Mouse (Mus musculus) neural tube, embryonic 15.5 days (tissue): Measurements from ENCODE around the gene Gm4847. TPM values are rescaled to one million over a fixed set of nuclear protein-coding genes. Genes with fewer than 3 reads are reported as not detected.

ENCODE experiments used
- ATAC-seq: fragments of 200-750 bp; cut with Nextera tagmentation; 2 replicates; pipeline ENCODE4 v1.8.0; 2017; ENCODE audit warnings: mild to moderate bottlenecking, moderate TSS enrichment, moderate library complexity; ENCODE audit not compliant: low FRiP score
- H3K27ac ChIP-seq: fragments of 300-500 bp; sonication (generic); replicated peaks from 2 replicates; pipeline ENCODE4 v1.5.1; 2015; ENCODE audit warnings: mild to moderate bottlenecking, inconsistent platforms
- H3K27me3 ChIP-seq: fragments of 300-500 bp; sonication (generic); replicated peaks from 2 replicates; pipeline ENCODE4 v1.6.1; 2015; ENCODE audit warnings: inconsistent platforms
- H3K36me3 ChIP-seq: fragments of 300-500 bp; sonication (generic); 2 replicates; pipeline ENCODE4 v1.6.1; 2015; ENCODE audit warnings: inconsistent platforms
- H3K4me1 ChIP-seq: fragments of 300-500 bp; sonication (generic); 2 replicates; pipeline ENCODE4 v1.6.1; 2015; ENCODE audit warnings: inconsistent platforms
- H3K4me2 ChIP-seq: fragments of 300-500 bp; sonication (generic); 2 replicates; pipeline ENCODE4 v1.6.1; 2015; ENCODE audit warnings: inconsistent platforms, mild to moderate bottlenecking, moderate library complexity
- H3K4me3 ChIP-seq: fragments of 300-500 bp; sonication (generic); replicated peaks from 2 replicates; pipeline ENCODE4 v1.5.1; 2015; ENCODE audit warnings: mild to moderate bottlenecking, inconsistent platforms
- H3K9ac ChIP-seq: fragments of 300-500 bp; sonication (generic); replicated peaks from 2 replicates; pipeline ENCODE4 v1.6.1; 2015; ENCODE audit warnings: mild to moderate bottlenecking, inconsistent platforms
- H3K9me3 ChIP-seq: fragments of 300-500 bp; sonication (generic); replicated peaks from 2 replicates; pipeline ENCODE4 v1.6.1; 2016; ENCODE audit warnings: inconsistent platforms
- WGBS: fragments of 180-500 bp; shearing (Covaris S2); methylation state at CpG from one replicate; pipeline ENCODE4 v1.1.7; 2015; ENCODE audit warnings: mixed read lengths; 5-methylcytosine and 5-hydroxymethylcytosine counted together
- microRNA-seq: library from miRNA; unstranded; fragments of <30 nt; microRNA quantifications from one replicate; pipeline ENCODE4, GENCODE M21; 2017
- polyA plus RNA-seq: library from polyadenylated mRNA; unstranded; fragments of >200 nt; fragmentation: Nextera tagmentation; extraction: Ambion mirVana; gene quantifications from 2 replicates; pipeline ENCODE4 v1.2.1, GENCODE M21; 2015

The Gm4847 gene
- not detected in 2 replicates for polyA plus RNA-seq

DNA sequence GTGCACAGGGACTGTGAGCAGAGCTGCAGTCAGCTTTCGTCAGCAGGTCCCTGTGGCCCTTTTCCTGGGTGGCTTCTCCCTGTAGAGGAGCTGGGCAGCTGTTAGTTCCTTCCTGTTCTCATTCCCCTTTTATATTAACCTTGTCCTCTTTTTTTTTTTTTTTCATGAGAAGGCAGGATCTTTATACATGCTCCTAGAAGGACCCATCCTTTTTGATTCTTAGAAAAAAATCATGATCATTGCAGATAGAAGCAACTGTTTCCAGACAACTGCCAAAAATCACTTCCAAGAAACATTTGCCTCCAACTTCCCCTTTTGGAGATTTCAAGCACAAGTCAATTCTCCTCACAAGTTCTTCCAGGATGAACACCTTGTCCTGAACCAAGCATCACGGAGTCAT lies at the start of gene Gm4847:
Gene Gm4847, minus strand, starts transcription at position 101 of the 400 bp plus-strand sequence.
- Histone ChIP-seq H3K36me3 (no peaks in the 10 kb centered on the region), H3K9me3 (no peaks in the 10 kb centered on the region), H3K9ac (no peak within 1 kb of the TSS), H3K4me2 (no peak within 1 kb of the TSS), H3K4me1 (no peaks in the 10 kb centered on the region), H3K27me3 (no peaks in the 10 kb centered on the region), H3K4me3 (no peak within 1 kb of the TSS), H3K27ac (no peak within 1 kb of the TSS)
- ATAC-seq: no peak
- WGBS: 97% methylated on average over 2 of the region's 2 CpGs

DNA sequence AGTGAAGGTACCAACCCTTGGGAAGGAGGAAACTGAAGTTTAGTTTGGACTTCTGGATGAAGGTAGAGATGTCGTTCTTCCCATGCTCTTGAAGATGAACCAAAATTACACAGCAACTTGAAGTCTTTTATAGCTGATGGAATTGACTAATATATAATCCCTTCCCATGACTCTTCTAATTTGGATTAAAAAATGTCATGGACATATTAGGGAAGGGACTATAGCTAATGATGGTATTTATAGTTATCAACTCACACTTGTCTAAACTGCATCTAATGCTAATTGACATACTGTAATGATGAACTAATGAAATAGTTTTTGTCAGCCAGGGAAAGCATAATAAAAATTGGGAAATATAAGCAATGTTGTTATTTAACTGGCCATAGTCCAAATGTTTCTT lies 34.3 kb upstream of the Gm4847 start, which contains the start of gene Fmo9:
Gene Fmo9, minus strand, starts transcription at position 101 of the 400 bp plus-strand sequence.
- no peaks in the 10 kb centered on the region for H3K9me3 ChIP-seq
- no peak within 1 kb of the TSS for H3K4me3 ChIP-seq
- no peak for ATAC-seq
- H3K4me2 ChIP-seq: no peak within 1 kb of the TSS
- H3K27ac ChIP-seq: no peak within 1 kb of the TSS
- no peaks in the 10 kb centered on the region for H3K36me3 ChIP-seq
- no peak within 1 kb of the TSS for H3K9ac ChIP-seq
- H3K27me3 ChIP-seq: no peaks in the 10 kb centered on the region
- WGBS: 90% methylated on average over 1 of the region's 1 CpGs
- H3K4me1 ChIP-seq: no peaks in the 10 kb centered on the region

DNA sequence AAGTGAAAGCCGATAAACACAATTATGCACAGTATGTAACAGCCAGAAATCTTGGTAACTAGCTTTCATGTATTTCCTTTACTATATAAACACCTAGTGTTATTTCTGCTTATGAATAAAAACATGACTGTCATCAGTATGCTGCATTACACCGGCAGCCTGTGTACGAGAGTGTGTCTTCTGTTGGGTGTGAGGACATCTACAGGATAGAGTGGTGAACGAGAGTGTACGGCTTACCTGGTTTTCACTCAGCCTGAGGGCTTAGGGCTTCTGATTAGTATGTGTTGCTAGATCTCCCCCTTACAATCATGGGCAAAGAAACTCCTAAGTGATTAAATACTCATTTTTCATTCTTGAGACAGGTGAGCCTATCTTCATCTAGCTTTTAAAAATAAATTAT lies 21.8 kb upstream of the Gm4847 start:
- ATAC-seq: no peak

DNA sequence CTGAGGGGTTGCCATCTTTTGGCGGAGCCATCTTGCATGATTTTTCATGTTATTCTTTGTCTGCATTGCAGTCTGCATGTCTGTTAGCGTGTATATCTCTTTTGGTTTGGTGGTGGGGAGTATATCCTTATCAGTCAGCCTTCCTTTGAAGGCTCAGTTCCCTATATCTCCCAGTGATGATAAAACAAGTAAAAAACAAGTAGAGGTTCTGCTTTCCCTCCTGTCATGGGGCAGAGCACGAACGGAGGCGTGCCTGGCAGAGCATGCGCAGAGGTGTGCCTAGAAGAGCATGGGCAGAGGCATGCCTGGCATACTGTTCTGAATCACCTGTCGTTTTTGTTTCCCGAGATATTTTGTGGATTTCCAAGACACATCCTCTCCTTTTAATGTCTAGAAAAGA lies 13.3 kb upstream of the Gm4847 start:
- Histone ChIP-seq H3K4me3 (no peak overlapping the region), H3K9me3 (no peaks in the 10 kb centered on the region), H3K9ac (no peak overlapping the region), H3K4me1 (no peaks in the 10 kb centered on the region), H3K27me3 (no peaks in the 10 kb centered on the region), H3K4me2 (no peak overlapping the region), H3K27ac (no peak overlapping the region), H3K36me3 (no peaks in the 10 kb centered on the region)
- WGBS: 91% methylated on average over 8 of the region's 8 CpGs
- ATAC-seq: no peak

More for the DNA sequence above, 21.8 kb upstream of the Gm4847 start:
- no peaks in the 10 kb centered on the region for H3K27me3 ChIP-seq
- H3K36me3 ChIP-seq: no peaks in the 10 kb centered on the region
- H3K9me3 ChIP-seq: no peaks in the 10 kb centered on the region
- no peak overlapping the region for H3K9ac ChIP-seq
- H3K4me1 ChIP-seq: no peaks in the 10 kb centered on the region
- WGBS: 85% methylated on average over 5 of the region's 5 CpGs
- no peak overlapping the region for H3K27ac ChIP-seq
- H3K4me3 ChIP-seq: no peak overlapping the region
- H3K4me2 ChIP-seq: no peak overlapping the region

Small RNA genes lying within 50 kb of the gene (microRNA-seq; reads per million reads assigned to microRNA genes)
- gene Gm22992: not detected

Other genes with a start within 250 kb of the Gm4847 start
- 26.3 and 27.6 TPM in 2 replicates for gene Pogk, start 237.8 kb downstream of the Gm4847 start, polyA plus RNA-seq
- gene Gm4846, start 150.1 kb downstream of the Gm4847 start, polyA plus RNA-seq: not detected in 2 replicates
- not detected in 2 replicates for gene Fmo9, start 34.2 kb upstream of the Gm4847 start, polyA plus RNA-seq